Mouse (Mus musculus): Measurements from ENCODE around the gene Ctcfl.

- no peak for TF ChIP-seq CTCF (IDR thresholded peaks at IDR 0.05; ENCODE audit: borderline replicate concordance, extremely low read depth, insufficient read depth, insufficient read length)
- TF ChIP-seq POLR2A (IDR thresholded peaks at IDR 0.05; ENCODE audit: borderline replicate concordance, extremely low read depth, insufficient read depth, insufficient read length, poor library complexity, severe bottlenecking), result no peak
Measured at GRCm38 (mm10) chr2:173079766-173080549, 39.4 kb downstream of the Ctcfl start.
